Mouse (Mus musculus) neural tube, embryonic 10.5 days (tissue): ENCODE data around the gene Zmynd15.
A peak's percentile ranks its signal among the peaks of the same experiment; 100 is the strongest.
"Not testable (repeated sequence)": the region's sequence is repeated elsewhere in the genome, so short reads cannot be mapped to it uniquely, and the experiment has no call there.

Source experiments
- DNase-seq: peaks from one replicate; pipeline ENCODE4 v3.0.0-alpha.2; 2017; ENCODE audit warnings: low spot score; ENCODE audit errors: extremely low spot score

Gene Zmynd15

DNA sequence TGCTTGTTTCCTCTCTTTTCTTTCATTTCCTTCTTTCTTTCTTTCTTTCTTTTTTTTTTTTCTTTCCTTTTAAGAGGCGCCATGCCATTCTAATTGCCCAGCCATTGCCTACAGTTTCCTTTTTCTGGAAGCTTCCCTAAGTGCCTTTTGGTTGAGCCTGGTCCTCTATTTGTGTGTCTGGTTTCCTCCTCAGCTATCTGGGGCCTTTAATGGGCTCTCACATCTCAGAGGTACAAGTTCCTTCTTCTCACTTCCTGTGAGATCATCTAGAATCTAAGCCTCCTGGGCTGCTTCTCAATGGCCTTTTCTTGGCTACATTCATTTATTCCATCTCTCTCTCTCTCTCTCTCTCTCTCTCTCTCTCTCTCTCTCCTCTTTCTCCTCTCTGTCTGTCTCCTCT lies 11.9 kb upstream of the Zmynd15 start:
- no peak for DNase-seq

DNA sequence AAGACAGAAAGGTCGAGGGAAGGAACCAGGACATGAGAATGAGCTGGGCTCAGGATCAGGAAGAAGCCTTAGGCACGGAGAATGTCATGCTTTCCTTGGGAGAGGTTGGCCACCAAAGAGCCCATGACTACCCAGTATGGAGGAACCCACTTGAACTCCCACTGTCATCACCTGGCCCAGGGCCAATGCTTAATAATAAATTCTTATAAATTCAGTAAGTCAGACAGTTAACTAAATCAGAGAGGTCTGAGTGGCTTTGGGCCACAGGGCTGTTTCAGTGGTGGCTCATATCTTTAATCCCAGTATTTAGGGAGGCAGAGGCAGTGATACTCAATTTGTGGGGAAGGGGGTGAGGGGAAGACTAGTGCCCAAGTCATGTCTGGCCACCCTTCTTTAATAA lies 8.3 kb upstream of the Zmynd15 start:
- no peak for DNase-seq

DNA sequence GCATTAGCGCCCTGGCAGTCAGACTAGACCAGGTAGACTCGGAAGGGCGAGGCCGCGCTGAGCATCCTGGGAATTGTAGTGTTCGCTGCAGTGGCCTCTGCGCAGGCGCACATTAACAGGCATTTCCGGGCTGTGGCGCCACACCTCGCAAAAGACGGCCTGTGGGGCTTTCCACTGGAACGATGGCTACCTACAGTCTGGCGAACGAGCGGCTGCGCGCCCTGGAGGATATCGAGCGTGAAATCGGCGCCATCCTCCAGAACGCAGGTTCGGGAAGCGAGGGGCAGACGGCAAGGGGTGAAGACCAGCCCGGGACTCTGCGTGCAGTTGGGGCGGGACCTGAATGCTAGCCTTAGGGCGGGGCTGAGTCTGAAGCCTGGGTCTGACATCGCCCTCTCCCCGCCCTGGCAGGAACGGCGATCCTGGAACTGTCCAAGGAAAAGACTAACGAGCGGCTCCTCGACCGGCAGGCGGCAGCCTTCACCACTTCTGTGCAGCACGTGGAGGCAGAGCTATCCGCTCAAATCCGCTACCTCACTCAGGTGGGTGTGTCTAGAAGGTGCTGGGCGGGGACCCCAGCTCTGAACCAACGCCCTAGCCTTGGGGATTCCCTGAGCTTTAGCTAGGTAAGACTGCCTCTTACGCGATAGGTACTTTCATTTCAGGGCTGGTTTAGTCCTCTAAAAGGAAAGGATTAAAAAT lies 7.3 kb upstream of the Zmynd15 start, which contains the start of gene Med11:
Gene Med11 (plus strand): TSS at position 123 of the 702 bp plus-strand sequence.
- peak; percentile 95 for DNase-seq

DNA sequence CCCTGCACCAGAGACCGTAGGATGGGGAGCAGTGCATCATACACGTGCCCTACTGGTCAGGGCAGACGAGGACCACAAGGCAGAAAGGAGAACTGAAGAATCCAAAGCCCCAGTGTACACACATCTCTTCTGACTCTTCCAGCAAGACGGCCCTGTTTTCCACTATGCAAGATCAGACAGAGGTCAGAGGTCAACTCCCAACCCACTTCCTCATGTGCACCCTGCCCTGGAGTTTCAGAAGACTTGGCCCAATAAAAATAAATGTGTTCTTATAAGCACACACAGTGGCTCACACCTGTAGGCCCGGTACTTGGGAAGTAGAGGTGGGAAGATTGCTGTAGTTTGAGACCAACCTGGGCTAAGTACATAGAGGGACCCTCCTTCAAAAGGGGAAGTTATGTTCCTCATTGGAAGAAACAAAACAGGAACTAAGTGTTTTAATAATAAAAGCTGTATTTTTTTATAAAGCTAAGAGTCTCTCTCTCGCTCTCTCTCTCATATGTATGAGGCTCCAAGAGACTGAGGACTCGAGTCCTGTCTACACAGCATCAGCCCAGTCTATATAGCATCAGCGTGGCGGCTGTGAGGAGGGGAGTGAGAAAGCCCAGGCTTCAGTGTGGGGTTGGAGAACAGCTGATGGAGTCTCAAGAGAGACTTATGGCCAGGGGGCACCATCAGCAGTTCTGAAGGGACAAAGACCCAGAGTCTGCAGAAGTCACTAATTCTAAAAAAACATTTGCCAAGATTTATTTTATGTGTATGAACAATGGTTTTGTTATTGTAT lies 5.8 kb upstream of the Zmynd15 start:
- no peak for DNase-seq

DNA sequence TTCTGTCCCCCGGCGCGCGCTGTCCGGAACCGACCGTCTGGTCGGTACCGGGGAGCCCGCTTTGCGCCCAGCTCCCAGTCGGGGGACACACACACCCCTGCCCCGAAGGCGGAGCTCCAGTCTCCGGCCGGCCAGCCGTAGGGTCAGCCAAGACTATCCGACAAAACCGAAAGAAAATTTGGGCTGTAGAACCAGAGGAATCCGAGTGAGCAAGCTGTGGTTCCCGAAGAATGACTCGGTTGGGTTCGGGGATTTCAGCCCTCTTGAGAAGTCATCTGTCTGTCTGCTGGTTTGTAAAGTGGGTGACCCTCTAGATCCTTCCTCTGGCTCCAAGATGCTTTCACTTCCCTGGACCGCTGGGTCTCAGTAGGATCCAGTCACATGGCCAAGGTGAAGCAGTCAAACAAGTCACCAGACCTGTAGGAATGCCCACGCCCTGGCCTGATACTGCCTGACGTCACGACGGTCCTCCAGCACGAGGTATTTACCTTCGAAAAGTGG lies 418 bp downstream of the Zmynd15 start, which contains the start of gene Cxcl16:
Gene Cxcl16 (minus strand): TSS at position 384 of the 501 bp plus-strand sequence.
- DNase-seq = peak; percentile 40

DNA sequence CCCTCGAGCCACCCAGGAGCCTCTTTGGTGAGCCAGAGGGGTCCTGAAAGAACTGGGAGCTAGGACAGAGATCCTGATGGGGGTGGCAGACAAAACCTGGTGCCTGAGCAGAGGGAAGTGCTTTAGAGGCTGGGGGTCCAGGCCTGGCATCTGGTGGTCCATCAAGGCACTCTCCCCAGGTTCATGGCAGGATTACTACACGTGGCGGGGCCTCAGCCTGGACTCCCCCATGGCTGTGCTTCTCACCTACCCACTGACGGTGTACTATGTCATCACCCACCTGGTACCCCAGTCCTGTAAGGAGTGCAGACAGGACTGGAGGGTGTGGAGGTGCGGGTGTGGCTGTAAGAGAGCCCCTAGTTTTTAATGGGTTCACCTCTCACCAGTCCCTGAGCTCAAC lies 4.7 kb downstream of the Zmynd15 start:
- DNase-seq = no peak

DNA sequence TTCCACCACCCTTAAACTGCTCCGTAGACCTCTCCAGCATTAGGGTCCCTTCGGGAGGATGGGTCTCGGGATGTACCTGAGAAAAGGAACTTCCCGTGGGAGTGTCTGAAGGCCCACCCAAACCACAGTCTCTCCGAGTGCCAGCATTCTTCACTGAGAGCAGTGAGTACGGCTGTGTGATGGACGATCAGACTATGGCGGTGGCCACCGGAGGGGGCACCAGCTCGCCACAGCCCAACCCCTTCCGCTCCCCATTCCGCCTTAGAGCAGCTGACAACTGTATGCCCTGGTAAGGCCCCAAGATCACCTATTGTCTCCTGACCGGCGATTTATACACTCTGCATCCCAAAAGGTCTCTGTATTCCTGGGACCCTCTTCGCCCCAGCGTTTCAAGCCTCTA lies 6.0 kb downstream of the Zmynd15 start:
- peak; percentile 27 for DNase-seq

DNA sequence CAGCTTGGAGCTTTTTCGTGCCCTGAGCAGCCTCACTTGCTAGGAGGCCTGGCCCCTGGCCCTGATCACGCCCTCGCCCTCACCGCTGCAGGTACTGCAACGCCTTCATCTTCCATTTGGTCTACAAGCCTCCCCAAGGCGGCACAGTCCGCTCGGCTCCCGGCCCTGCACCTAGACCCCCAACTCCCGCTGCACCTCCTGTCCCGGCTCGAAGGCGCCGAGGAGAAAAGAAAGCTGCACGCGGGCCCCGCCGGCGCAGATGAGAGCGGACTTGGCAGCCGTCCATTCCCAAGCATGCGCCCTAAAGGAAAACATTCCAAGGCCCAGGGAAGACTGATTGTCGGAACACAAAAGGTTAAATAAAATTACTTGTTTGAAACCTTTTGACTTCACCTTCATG lies 6.6 kb downstream of the Zmynd15 start:
- peak; percentile 27 for DNase-seq

DNA sequence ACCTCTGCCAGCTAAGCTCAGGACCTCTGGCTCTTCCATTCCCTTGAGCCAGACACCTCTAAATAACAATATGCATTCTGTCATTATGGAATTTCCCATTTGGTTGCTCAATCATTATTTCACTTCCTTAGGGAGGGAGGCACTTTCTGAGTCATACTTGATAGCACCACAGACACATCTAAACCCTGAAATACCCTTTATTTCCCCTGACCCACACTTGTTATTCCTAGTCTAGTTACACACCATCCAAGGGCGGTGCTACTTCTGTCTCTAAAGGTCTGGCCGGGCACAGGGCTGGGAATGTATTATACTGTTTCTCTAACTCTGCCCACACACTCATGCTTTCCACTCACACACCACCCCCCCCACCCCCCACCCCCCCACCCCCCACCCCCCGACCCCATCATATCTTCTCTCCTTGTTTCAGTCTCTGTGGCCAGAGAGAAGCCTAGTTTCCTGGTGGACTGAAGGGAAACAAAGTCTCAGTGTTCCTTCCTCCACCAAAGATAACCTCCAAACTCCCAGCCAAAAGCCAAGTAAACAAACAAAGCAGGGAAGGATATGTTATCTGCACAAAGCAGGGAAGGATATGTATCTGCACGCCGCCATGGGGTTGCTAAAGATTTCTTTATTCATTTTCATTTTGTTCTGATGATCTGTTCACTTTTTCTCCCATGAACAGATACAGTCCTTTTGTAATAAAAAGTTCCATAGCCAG lies 8.8 kb downstream of the Zmynd15 start:
- DNase-seq = no peak

DNA sequence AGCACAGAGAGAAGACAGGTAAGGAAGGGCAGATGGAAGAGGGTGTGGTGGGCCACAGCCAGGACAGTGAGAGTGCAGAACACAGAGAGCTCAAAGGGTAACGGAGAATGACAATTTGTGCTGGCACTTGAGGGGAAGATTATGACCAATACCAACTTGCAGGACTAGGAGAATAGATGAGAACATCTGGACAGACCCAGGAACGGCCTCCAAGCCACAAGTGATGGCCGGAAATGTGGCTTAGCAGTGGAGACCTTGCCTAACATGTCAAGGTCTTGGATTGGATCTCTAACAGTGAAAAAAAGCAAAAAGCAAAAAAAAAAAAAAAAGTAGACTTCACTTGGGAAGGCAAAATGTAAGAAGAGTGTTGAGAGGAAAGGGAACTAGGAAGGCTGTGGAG lies 10.5 kb downstream of the Zmynd15 start:
- no peak for DNase-seq

DNA sequence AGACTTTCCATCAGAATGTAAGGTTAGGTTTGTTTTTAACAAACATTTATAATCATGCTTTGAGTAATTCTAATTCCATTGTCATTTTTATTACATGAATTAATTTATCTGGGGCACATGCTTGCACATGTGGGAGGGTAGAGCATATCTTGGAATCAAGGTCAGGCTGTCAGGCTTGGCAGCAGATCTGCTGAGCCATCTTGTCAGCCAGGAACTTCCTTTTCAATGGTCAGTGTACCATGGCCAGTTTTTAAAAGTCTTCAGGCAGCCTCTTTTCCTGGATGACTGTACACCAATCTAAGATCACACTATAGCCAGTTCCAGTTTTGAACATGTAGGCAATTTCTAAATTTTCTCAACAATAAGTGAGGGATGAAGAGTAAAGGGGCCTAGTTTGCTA lies 13.5 kb downstream of the Zmynd15 start:
- DNase-seq = no peak

DNA sequence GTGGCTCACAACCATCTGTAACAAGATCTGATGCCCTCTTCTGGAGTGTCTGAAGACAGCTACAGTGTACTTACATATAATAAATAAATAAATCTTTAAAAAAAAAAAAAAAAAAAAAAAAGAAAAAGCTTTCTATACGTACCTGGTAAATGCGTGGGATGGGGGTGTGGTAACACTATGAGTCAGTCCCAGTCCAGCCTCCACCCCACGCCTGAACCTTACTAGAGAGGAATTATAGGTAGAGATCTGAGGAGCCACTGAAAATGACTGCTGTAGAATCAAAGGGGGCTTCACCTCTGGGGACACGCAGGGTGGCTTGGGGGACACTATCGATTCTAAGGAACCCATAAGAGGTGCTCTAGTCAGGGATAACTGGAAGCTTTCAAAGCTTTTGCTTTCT lies 14.1 kb downstream of the Zmynd15 start:
- not testable (repeated sequence) for DNase-seq

DNA sequence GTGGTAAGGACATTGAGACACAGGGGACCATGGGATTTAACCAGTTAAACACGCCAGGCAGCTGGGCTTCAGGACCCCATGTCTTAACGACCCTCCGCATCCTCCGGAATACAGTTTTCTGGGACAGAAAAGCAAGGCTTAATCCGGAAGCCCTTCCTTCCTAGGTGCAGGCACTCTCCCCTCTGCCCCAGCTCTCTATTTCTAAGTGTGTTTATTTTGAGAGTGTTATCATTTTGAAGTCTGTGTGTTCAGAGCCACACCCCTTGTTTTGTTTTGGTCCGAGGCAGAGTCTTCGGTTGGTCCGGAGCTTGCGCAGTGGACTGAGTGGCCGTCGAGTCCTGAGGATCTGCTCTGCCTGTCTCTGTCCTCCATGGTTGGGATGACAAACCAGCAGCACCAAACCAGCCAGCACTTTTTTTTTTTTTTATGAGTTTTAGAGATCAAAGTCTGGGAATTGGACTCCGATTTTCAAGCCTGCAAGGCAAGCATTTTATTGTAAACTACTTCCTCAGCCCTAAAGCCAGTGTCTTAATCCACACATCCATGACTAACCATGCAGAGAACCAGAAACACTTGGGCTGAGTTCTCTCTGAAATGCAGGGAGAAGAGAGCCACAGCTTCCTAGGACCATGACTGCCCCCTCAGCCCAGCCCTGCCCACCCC lies 15.8 kb downstream of the Zmynd15 start:
- DNase-seq = no peak

DNA sequence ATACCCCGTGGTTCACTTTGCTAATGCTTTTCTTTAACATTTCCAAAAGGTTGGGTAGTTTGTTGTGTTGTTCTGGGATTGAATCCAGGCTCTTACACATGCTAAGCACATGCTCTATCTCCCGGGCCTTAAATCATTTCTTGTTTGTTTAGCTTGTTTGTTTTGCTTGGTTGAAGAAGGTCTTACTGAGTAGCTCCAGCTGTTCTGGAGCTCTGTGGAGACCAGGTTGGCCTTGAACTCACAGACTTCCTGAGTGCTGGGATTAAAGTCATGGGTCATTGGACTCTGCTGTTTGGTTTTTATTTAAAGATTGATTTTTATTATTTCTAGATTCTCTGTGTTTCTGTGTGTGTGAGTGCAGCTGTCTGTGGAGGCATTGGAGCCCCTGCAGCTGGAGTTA lies 26.3 kb downstream of the Zmynd15 start:
- no peak for DNase-seq

DNA sequence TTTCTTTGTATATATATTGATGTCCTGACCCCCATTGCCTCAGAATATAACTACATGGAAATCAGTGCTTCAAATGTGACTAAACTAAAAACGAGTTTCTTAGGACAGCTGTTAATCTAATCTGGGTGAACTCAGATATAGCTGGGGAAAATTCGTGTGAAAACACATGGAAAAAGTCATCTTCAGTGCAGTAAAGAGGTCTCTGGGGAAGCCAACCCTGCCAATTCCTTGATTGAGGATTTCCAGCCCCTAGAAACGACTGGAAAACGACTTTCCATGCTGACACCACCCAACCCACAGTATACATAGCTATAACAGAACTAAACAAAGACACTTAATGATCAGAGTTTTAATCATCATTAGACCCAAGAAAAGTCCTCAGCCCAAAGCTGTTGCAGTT lies 28.6 kb downstream of the Zmynd15 start:
- DNase-seq = no peak

DNA sequence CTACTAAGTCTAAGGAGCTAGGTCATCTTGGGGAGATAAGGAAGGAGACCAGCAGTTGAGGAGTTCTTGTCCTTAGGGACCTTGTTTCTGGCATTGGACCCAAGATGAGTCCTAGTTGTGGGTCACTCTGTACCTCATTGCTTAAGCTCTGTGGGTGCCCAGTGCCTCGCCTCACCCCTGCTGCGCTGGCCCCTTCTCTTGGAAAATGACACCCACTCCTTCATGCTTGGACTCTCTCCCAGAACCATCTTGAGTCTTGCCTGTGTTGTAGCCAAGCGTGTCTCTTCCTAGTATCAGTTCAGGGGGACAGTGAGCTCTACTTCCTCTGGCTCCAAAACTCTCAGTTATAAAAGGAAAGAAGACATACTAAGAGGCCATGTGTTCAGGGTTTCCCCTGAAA lies 29.9 kb downstream of the Zmynd15 start:
- DNase-seq = no peak

DNA sequence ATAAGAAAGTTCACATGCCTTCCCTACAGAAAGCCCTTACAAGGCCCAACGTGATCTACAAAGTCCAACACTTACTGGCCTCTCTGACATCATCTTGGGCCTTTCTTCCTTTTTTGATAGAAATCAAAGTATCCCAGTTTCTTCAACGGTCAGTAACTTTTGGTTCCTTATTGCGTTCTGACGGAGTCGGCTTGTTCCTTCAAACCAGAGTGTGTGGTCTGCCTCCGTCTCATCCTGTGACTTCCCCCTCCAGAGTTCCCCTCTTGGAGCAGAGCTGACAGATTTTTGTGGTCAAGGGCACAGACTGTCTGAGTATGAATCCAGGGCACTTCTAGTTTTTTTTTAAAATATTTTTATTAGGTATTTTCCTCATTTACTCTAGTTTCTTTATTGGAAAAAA lies 30.5 kb downstream of the Zmynd15 start:
- DNase-seq = no peak

DNA sequence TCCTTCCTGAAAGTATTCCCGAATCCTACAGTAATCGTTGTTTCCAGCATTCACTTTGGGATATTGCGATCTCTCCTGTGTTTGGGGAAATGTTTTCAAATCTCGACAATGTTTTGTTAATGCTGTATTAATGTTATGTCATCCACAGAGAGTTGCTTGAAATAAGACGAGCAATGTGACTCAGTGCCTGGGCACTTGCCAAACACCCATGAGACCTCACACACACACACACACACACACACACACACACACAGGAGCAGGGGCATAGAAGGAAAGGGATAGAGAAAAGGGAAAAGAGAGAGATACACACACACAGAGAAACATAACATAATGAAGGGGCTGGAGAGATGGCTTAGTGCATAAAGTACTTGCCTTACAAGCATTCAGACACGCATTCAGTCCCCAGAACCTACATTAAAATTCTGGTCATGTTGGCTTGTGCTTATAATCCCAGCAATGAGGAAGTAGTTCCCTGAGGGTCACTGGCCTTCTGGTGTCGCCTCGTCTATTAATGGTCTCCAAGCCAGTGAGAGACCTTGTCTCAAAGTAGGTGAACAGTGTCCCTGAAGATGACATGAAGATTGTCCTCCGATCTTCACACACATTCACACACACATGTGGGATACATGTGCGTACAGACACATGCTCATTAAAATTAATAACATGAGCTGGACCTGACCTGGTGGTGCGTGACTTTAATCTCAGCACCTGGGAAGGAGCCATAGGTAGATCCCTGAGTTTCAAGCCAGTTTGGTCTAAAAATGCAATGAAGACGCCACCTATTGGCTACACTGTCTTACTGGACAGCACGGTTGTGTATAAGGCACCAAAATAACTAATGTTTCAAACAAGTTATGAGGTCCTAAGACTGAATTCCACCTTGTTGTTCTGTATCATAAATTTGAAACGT lies 40.6 kb downstream of the Zmynd15 start:
- DNase-seq = no peak

DNA sequence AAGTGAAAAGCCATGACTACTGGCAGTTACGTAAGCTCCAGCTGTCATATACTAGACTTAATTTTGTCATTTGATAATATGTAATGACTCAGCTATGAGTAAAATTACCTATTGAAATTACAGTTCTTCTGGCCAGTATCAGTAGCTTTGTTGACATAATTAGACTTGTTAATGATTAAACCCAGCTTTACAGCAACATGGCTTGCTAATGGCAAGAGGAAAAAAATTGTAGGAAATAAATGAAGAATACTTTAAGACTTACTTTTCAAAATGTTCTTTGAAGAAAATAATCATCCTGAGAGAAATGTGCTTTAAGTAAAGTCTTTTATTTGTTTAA lies 41.2 kb downstream of the Zmynd15 start:
- no peak for DNase-seq

DNA sequence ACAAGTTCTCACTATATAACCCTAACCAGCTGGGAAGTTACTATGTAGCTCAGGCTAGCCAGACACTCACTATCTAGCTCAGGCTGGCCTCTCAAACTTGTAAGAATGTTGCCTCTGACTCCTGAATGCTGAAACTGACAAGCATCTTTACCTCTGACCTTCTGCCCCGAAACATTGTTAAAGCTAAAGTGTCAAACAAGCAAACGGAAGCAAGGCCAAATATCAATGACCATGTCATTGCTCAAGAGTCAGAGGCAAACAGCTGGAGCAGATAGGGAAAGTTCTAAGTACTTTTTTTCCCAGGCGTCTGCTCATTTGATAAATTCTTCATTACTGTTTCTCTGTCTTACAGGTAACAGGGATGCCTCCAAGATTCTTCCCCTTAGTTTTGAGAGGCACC lies 42.8 kb downstream of the Zmynd15 start:
- DNase-seq = no peak

DNA sequence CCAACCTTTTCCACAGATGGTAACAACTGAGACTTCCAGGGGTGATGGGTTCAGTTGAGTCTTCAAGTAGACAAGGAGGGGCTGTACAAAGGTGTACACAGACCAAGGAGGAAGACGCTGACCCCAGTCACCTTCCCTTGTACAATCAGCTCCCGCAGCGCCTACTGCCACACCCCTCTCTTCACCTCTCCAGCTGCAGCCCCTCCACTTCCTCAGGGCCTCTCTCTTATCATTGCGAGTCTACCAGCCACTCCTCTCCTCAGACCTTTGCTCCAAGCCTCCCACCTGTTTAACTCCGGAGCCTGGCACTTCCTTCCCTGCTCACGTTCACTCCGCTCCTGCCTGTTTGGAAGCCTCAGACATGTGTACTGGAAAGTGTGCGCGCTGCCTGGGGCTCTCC lies 45.7 kb downstream of the Zmynd15 start, which contains the start of gene Tm4sf5:
Gene Tm4sf5 (plus strand): TSS at position 275 of the 400 bp plus-strand sequence.
- DNase-seq = no peak
